Mouse (Mus musculus) small intestine, adult 2 months (tissue): ENCODE measurements around the gene Arid3b.

Experiments
- CTCF ChIP-seq: fragments of 200-500 bp; IDR thresholded peaks from 2 replicates; pipeline ENCODE4 v1.5.1; 2012; ENCODE audit warnings: low read depth, mild to moderate bottlenecking, control low read depth, inconsistent platforms, low read length, moderate library complexity, mixed read lengths; ENCODE audit not compliant: insufficient replicate concordance, insufficient read length; ENCODE audit errors: extremely low read depth
- POLR2A ChIP-seq: fragments of 200-500 bp; IDR thresholded peaks from 2 replicates; pipeline ENCODE4 v1.6.1; 2012; ENCODE audit warnings: low read depth, mild to moderate bottlenecking, control low read depth, inconsistent platforms, low read length, moderate library complexity

DNA sequence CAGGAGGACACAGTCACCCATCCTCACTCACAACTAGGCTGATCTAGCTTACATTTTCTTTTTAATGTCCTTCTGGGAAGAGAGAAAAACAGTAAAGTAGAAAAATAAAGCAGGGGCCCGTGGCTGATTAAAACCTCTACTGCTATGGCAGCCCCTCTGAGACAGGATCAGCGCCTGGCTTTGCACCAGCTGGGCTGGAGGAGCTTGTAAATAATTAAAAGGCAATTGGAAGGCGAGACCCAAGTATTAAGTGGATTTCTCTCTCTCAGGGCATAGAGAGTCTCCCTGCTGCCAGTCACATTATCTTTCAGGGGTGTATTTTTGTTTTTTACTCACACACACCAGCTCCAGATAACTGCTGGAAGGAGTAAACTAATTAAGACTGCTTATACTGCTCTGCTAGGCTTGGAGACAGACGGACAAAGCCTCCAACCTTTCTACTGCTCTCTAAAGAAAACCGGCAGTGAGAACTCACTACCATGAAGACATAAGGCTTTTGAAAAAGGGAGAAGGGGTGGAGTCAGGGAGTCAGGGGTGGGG is 27.8 kb downstream of the Arid3b start:
- TF ChIP-seq POLR2A = no peak
- no peak for TF ChIP-seq CTCF
